Mouse (Mus musculus) cerebellum, adult 2 months (tissue): ENCODE measurements around the gene Dtl.

ENCODE experiments used
- CTCF ChIP-seq: fragments of 200-500 bp; IDR thresholded peaks from 2 replicates; pipeline ENCODE4 v1.5.1; 2011; ENCODE audit warnings: low read depth, mild to moderate bottlenecking, control low read depth, low read length, moderate library complexity, borderline replicate concordance; ENCODE audit not compliant: insufficient read depth
- POLR2A ChIP-seq: fragments of 200-500 bp; IDR thresholded peaks from 2 replicates; pipeline ENCODE4 v1.6.1; 2011; ENCODE audit warnings: low read length, control low read depth, borderline replicate concordance; ENCODE audit not compliant: insufficient read depth

DNA sequence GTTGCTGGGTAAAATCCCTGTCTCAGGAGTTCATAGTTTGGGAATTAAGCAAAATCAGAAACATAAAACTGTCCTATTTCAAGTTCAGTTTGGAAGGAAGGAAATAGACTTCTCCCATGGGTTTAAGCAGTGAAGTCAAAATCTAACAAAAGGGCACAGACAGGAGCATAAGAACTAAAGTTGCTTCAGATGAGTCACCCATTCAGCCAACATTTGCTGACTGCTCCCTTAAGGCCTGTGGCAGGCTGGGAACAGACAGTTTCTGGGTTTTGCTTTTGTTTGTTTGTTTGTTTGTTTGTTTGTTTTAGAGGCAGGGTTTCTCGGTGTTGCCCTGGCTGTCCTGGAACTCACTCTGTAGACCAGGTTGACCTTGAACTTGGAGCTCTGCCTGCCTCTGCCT lies 78.7 kb downstream of the Dtl start:
- TF ChIP-seq CTCF (no peak), POLR2A (no peak)
